Mouse (Mus musculus) left cerebral cortex, postnatal 10 days (tissue): Measurements from ENCODE around the gene Mapk1. TPM values are rescaled to one million over a fixed set of nuclear protein-coding genes. Genes with fewer than 3 reads are reported as not detected.
"Not testable (repeated sequence)": the region's sequence is repeated elsewhere in the genome, so short reads cannot be mapped to it uniquely, and the experiment has no call there.

ENCODE experiments used
- DNase-seq, 2 experiments: peaks; one replicate each; pipeline ENCODE4 v3.0.0; 2021 to 2022; ENCODE audit warnings: low spot score in 2 of 2, mixed read lengths in 1 of 2; ENCODE audit errors: extremely low spot score in 1 of 2
- intact Hi-C: fragments of 180-260 bp; cut with DNase I; formaldehyde crosslinking; loops from one replicate; pipeline ENCODE4 v1.15.1; 2025
- total RNA-seq, 2 experiments: library from RNA; stranded (reverse); gene quantifications; 2 replicates each; pipeline ENCODE4 v1.2.3; 2021

Gene Mapk1
- total RNA-seq = 100 to 1,000 TPM; 469 to 480 TPM

DNA sequence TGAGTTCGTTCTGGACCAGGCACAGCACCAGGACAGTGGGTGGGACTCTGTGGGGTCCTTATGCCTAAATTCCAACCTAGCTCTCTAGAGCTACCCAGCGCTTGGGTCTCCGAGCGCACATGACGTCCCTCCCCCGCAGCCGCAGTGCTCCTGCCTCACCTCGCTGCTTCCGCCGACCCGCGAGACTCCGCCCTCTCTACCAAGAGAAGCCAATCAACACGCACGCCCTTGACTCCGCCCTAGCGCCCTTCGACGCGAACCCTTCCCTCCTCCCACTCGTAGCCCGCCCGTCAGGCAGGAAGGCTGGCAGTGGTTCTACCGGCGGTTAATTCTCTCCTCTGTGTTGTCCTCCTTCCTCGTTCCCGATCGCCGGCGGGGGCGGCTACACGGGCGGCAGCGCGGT, at the start of gene Mapk1:
Gene Mapk1, plus strand, starts transcription at position 252 of the 403 bp plus-strand sequence.
- peak; percentile 94 to 99 for DNase-seq
- intact Hi-C loops = no loop called here

DNA sequence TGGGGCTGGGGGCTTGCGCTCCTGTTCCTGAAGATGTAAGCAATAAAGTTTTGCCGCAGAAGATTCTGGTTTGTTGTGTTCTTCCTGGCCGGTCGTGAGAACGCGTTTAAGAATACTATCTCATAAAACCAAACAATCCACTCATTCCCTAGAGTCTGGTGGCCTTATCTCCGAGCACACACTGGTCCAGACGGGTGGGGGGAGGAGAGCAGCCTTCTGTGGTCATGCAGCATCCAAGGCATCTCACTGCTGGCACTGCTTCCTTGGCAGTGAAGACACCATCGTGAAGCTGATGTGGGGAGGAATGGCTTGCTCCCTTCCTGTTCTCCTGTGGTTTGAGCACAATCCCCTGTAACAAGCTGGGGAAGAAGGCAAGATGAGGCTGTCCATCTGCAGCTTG, 43.6 kb upstream of the Mapk1 start:
- intact Hi-C loops = no loop called here

DNA sequence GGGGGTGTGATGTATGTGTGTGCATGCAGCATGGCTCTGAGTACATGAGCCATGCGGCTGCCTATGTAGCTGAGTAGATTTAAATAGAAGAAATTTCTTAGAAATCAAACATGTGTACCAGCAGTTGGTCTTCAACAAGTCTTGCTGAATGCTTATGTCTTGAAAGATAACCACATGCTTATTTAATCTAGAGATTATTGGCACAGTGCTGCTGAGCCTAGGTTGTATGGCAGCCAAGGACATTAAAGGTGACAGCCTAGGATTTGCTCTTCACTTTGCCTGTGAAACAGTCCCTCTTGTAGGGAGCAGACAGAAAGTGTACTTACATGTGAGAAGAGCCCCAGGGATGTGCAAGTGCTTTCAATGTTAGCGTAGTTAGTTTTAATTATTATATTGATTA, 42.1 kb upstream of the Mapk1 start:
- DNase-seq = no peak

More for the DNA sequence above, 43.6 kb upstream of the Mapk1 start:
- no peak for DNase-seq

DNA sequence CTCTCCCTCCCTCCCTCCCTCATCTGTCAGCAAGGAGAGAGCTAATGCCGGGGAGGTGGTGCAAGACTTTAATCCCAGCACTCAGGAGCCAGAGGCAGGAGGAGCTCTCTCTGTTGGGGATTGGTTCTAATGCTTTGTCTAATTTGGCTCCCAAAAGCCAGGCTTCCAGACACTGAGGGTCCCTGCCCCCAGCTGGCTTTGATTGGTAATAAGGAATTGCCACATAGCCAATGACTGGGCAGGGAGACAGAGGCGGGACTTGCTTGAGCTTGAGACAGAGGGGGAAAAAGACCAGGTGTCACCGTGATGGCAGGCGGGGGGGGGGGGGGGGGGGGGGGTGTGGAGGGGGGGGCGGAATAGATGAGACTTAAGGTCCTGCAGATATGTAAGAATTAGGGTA, 24.6 kb upstream of the Mapk1 start:
- no peak for DNase-seq

More for the DNA sequence above, 42.1 kb upstream of the Mapk1 start:
- intact Hi-C loops = no loop called here

DNA sequence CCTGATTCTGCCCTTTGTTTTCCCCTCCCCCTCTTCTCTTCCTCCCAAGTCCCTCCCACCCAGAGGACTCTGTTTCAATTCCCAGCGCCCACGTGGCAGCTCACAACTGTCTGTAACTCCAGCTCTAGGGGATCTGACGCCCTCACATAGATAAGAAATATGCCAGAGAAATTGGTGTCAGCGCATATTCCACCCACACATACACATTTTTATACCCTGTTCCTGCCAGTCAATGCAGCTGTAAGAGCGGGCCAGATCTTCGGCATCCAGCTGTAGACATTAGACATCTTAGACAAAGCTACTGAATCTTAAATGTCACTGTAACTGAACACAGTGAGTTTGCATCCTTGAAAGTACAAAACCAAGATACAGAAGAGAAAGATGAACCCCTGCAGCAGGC, 23.3 kb upstream of the Mapk1 start:
- intact Hi-C loops = no loop called here
- no peak for DNase-seq

More for the DNA sequence above, 24.6 kb upstream of the Mapk1 start:
- intact Hi-C loops = no loop called here

DNA sequence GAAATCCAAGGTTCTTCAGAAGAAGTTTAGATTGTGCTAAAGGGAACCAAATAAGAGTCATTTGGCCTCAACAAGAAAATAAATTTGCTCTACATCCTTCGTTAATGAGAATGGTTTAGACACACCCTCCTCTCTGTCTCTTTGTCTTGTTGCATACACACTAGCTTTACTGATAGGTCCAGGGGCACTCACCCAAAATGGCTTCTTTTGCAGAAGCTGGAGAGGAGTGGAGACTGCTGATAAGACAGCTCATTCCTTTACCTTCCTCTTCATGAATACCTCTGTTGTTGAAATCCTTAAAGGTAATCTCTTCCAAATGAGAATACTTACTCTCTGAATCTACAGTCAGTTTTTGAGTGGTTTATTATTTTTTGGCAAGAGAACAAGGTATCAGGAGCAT, 18.0 kb upstream of the Mapk1 start:
- no peak for DNase-seq
- intact Hi-C loops = no loop called here

DNA sequence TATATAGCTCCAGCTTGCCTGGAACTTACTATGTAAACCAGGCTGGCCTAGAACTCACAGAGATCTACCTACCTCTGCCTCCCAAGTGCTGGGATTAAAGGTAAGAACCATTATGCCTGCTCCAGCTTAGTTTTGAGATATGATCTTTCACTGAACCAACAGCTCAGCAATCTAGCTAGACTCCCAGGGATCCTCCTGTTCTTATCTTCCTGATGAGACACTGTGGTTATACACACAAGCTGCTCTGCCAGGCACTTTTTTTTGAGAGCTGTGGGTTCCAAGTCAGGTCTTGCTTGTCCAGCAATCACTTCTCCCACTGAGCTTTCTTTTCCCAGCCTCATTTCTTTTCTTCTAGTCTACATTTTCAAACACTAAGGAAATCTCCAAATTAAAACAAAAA, 16.9 kb upstream of the Mapk1 start:
- DNase-seq = no peak
- intact Hi-C loops = no loop called here

DNA sequence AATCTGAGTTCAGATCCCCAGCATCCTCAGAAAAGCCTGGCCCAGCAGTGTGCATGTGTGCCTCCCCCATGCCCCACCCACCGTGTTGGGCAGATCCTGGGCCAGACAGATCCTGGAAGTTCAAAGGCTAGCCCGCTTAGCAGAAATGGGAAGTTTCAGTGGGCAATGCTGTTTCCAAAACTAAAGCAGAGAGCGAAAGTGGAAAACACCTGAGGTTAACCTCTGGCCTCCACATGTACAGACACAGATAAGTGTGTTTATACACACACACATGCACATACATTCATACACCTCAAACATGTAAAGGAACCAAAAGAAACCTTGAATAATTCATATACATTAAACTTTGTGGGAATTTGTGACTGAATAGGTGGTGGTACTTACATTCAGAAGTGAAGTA, 5.1 kb upstream of the Mapk1 start:
- intact Hi-C loops = no loop called here
- no peak for DNase-seq

DNA sequence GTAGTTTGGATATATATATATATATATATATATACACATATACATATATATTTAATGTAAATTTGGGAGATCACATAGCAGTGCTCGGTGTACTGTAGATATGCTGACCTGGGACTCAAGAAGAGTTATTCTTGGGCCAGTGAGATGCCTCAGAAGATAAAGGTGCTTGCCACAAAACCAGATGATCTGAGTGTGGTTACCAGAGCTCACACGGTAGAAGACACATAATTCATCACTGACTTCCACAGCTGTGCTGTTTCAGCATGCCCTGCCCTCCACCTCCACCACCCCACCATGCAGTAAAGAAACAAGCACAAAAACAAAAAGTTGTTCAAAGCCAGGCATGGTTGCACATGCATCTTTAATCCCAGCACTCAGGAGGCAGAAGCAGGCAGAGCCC, 4.4 kb upstream of the Mapk1 start:
- intact Hi-C loops = no loop called here
- DNase-seq = no peak

DNA sequence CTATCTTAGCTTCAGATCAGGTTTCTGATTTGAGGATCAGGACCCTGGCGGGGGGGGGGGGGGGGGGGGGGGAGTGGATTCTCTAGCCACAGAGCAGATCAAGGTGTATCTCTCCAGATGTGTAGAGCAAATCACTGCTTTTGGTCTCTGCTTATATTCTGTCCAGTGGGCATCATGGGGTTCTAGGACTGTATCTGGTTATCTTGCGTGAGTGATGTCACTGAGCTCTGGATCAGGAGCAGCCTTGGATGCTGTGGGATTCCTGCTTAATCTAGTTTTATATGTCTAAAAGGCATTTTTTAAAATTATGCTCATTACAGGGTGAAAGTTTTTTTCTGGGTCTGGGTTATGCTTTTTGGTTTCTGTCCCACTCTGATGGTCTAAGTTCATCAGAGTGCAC, 546 bp upstream of the Mapk1 start:
- intact Hi-C loops = no loop called here
- no peak for DNase-seq

DNA sequence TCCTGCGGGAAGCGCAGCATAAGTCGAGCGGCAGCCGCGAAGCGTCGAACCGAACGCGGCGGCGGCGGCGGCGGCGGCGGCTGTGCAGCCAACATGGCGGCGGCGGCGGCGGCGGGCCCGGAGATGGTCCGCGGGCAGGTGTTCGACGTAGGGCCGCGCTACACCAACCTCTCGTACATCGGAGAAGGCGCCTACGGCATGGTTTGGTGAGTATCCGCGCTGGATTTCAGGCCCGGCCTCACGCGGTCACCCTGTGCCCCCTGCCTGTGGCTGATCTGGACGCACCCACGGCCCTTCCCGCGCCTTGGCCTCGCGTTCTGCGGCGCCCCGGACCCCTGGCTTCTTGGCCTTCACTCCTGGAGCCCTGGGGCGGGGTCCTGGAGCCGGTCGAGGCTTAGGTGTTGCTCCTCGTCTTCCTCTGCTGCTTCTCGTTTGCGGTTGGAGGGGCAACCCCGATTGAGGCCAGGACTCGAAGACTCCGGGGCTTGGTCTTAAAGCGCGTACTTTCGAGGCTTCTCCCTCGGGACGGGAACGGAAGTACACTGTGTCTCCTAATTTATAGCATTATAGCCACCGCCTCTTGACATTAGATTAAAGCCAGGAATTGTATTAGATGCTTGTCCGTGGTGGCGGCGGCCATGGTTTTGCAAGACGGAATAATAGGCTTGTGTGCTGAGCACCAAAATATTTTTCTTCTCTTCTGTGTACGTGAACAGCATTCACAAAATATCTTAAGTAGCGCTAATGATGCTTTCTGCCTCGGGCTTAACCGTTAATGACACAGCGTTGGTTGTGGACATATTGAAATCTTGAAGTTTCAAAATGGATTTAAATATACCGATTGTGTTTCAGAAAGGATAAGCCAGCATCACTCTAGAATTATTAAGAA, 596 bp downstream of the Mapk1 start:
- intact Hi-C loops = no loop called here

DNA sequence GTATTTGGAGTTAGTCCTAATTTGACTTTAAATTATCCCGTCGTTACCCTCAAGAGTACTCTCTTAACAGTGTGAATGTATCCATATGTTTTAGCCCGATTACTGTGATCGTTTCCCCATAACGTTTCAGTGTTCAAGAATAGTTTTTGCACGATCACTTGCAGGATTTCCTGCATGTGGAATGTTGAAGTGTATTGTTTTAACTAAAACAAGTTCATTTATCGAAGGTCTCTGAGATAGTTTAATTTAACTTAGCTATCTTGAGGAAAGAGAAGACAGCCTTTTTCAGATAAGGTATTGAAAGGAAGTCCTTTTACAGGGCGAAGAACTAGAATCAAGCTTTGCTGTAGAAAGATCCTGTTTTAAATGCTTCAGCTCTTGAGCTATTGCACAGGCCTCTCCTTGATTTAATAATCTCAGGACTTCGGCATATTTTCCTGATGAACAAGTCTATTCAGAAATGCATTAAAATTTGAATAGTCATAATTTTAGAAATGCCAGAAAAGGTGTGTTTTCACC, 1.3 kb downstream of the Mapk1 start:
- intact Hi-C loops = no loop called here
- DNase-seq = no peak

More for the DNA sequence above, 596 bp downstream of the Mapk1 start:
- peak in 1 of 2 experiments; percentile 13 for DNase-seq

DNA sequence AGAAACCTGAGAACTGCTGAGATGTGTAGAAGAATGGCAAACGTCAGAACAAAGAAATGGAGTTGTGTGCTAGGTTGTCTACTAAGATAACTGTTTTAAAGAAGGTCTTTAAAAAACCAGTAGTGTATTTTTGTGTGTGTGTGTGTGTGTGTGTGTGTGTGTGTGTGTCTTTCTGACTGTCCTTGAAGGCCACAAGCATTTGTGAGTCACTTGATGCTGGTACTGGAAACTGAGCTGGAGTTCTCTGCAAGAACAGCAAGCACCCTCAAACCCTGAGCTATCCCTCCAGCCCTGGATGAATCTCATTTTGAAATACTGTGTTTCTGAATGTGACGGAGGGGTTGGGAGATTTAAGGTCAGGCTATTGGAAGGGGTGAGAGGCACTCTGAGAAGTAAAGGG, 4.1 kb downstream of the Mapk1 start:
- intact Hi-C loops = no loop called here
- DNase-seq = no peak

DNA sequence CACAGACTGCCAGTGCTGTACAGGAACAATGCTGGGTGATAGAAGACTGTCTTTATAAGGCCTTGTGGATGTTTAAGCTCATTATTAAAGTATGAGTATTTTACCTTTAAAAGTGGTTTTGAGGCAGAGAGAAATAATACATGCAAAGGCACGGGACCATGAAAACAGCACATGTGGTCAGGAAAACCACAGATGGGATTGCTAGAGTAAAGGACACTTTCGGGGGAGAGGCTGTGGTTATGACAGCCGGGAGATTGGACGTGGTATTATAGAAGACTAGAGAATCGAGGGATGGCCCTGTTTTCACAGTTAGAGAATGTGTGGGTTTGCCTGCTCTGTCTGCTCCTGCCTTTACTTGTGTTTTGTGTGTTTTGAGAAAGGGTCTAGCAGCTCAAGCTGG, 5.7 kb downstream of the Mapk1 start:
- DNase-seq = no peak
- intact Hi-C loops = no loop called here

DNA sequence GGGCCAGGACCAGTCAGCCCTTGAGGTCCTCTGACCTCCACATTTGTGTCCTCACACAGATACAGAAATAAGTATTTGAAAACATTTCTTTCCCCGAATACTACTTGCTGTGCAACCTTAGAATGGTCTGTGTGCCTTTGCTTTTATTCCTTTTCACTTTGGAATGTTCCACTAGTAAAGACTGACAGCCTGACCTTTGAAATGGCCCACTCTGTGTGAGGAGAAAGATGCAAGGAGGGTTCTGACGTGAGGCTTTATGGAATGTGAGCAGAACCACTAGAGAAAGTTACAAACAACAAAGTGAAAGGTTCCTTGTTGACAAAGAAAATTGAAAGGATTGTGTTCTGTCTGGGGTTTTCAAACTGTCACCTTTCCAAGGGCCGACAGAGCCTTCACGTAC, 6.8 kb downstream of the Mapk1 start:
- intact Hi-C loops = no loop called here

DNA sequence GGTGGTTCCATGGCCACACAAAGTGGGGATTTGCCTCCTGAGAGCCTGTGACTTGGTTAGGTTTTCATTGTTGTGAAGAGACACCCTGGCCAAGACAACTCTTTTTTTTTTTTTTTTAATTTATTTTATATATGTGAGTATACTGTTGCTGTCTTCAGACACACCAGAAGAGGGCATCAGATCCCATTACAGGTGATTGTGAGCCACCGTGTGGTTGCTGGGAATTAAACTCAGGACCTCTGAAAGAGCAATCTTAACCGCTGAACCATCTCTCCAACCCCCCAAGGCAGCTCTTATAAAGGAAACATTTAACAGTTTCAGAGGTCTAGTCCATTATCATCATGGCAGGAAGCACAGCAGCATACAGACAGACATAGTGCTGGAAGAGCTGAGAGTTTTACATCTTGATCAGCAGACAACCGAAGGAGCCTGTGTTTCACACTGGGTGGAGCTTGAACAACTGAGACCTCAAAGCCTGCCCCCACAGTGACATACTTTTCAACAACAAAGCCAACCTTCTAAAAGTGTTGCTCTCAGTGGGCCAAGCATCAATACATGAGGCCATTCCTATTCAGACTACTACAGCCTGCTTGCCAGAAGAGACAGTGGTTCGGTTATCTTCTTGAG, 11.4 kb downstream of the Mapk1 start:
- no peak for DNase-seq
- intact Hi-C loops = no loop called here

More for the DNA sequence above, 6.8 kb downstream of the Mapk1 start:
- no peak for DNase-seq

DNA sequence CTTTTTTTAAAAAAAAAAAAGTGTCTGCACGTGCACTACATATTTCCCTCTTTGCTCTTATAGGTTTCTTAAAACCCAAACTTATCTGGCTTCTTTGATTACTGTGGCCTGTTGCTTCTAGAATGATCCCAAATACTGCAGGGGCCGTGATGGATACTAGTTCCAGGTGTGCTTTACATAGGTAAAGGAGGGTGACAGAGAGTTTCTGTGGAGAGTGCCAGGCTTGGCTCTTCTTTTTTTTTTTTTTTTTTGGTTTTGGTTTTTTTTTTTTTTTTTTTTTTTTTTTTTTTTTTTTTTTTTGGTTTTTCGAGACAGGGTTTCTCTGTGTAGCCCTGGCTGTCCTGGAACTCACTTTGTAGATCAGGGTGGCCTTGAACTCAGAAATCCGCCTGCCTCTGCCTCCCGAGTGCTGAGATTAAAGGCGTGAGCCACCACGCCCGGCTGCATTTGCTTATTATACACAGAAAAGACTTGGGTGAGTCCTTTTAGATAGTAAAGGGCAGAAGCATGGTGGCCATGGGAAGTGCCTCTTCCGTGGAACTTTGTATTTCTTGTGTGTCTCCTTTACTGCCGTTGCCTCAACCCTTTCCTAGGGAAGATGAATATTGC, 13.0 kb downstream of the Mapk1 start:
- intact Hi-C loops, DNase-seq: not testable (repeated sequence)

DNA sequence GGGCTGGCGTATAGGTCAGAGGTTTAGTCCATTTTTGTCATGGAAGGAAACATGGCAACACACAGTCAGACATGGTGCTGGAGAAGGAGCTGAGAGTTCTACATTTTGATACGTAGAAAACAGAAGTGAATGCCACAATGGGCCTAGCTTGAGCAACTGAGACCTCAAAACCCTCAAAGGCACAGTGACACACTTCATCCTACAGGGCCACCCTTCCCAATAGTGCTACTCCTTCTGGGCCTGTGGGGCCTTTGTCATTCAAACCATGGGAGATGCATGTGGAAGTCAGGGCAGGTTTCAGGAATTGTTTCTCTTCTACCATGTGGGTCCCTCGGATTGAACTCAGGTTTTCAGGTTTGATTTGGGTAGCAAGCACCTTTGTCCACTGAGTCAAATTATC, 17.9 kb downstream of the Mapk1 start:
- DNase-seq = no peak
- intact Hi-C loops = no loop called here

DNA sequence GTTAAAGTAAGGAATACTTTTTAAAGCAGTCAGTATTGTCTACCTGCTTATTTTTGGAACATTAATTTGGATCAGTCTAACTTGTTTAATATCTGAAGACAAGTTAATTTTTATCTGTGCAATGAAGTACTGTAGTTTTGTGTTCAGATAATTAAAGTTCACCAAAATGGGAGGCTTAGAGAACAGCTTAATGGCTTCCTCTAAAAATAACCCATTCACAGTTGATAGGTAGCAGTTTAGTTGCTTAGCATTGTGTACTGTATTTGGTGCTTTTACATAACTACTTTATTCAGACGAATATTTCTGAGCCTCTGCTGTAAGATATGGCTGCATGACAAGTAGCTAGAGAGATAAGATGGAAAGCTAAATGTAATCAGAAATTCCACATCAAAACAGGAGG, 23.9 kb downstream of the Mapk1 start:
- DNase-seq = no peak
- intact Hi-C loops = no loop called here

DNA sequence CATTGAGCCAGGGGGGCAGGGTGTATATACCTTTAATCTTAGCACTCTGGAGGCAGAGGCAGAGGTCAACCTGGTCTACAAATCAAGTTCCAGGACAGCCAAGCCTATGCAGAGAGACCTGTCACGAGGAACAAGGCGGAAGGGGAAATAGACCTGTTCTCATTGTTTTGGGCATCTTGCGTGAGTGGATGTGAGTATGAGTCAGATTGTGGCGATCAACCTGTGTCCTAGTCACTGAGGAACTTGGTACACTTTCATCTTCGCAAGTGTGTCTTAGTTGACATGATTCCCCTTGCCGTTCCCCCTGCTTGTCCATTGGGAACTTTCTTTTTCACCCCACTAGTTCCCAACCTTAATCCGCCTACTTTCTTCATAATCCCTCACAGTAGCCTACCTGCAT, 26.9 kb downstream of the Mapk1 start:
- intact Hi-C loops = no loop called here
- DNase-seq = no peak
